Mouse (Mus musculus) heart, postnatal 0 days (tissue): ENCODE data around the gene Sdr42e1.

ENCODE experiments used
- CTCF ChIP-seq: IDR thresholded peaks from 2 replicates; pipeline ENCODE4 v1.5.1; 2016; ENCODE audit warnings: antibody characterized with exemption, control low read depth, low read depth
- EP300 ChIP-seq: IDR thresholded peaks from 2 replicates; pipeline ENCODE4 v1.6.1; 2016; ENCODE audit warnings: antibody characterized with exemption, low read depth

DNA sequence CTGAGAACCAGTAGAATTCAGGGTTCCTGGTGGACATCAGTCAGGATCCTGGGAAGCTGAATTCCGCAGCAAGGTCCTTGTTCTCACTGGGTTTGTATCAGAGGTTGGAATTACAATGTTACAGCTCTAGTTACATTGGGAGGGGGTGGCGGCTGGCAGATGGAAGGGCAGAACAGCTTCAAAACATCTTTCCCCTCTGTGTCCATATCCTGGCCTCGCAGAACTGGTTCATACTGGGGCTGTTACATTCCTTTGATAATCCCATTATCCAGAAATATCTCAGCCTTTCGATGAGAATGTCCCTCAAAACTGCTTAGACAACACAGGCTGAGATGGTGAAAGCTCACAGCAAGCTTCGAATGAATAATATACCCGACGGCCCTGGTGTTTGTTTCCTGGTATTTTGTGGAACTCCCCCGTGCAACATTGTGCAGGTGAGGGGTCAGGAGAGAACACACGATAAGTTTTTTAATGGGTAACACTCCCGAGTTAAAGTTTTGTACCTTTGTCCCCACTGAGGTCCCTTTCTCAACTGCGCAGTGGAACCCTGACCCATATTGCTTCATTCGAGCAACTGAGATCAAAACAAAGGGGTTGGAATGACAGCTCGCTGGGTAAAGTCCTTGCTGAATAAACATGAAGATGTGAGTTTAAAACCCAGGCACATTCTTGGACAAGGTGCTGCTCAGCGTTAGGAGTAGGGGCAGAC is 44.8 kb upstream of the Sdr42e1 start:
- TF ChIP-seq CTCF, result no peak
- no peak for TF ChIP-seq EP300
